Mouse (Mus musculus): Measurements from ENCODE around the gene Nars2. TPM values are rescaled to one million over a fixed set of nuclear protein-coding genes. Genes with fewer than 3 reads are reported as not detected.

The Nars2 gene
- polyA plus RNA-seq, 1 experiment from 2014 or later: 19.2 TPM

GRCm38 (mm10) chr7:96975914-96976313, 24.6 kb downstream of the Nars2 start:
- WGBS: 81% methylated on average over 5 of the region's 5 CpGs
- no peaks in the 10 kb centered on the region for H3K27me3 ChIP-seq
- no peaks in the 10 kb centered on the region for H3K4me1 ChIP-seq
- H3K9ac ChIP-seq: no peak overlapping the region
- no peak overlapping the region for H3K27ac ChIP-seq
- H3K4me3 ChIP-seq: no peak overlapping the region
- 0 out of 2 replicates have a peak, but pooled peaks cover 3% of the 10 kb centered on the region for H3K36me3 ChIP-seq
- no peaks in the 10 kb centered on the region for H3K9me3 ChIP-seq
- no peak for ATAC-seq (ENCODE audit: insufficient number of reproducible peaks, low FRiP score, low TSS enrichment, low read depth)
- H3K4me2 ChIP-seq: no peak overlapping the region

GRCm38 (mm10) chr7:96977209-96977608, 25.9 kb downstream of the Nars2 start:
- no peak for ATAC-seq (ENCODE audit: insufficient number of reproducible peaks, low FRiP score, low TSS enrichment, low read depth)
- WGBS: 87% methylated on average over 1 of the region's 1 CpGs

GRCm38 (mm10) chr7:96981366-96981765, 30.1 kb downstream of the Nars2 start:
- Histone ChIP-seq H3K9ac (no peak overlapping the region), H3K4me2 (no peak overlapping the region), H3K36me3 (no peaks in the 10 kb centered on the region), H3K27me3 (no peaks in the 10 kb centered on the region), H3K9me3 (no peaks in the 10 kb centered on the region), H3K4me3 (no peak overlapping the region), H3K4me1 (peaks cover 10% of the 10 kb centered on the region; the same call in 1 of the 2 replicates), H3K27ac (no peak overlapping the region)
- ATAC-seq (ENCODE audit: insufficient number of reproducible peaks, low FRiP score, low TSS enrichment, low read depth): no peak
- 82% methylated on average over 2 of the region's 2 CpGs for WGBS

More at GRCm38 (mm10) chr7:96977209-96977608, 25.9 kb downstream of the Nars2 start:
- Histone ChIP-seq H3K4me1 (no peaks in the 10 kb centered on the region), H3K27ac (no peak overlapping the region), H3K9ac (no peak overlapping the region), H3K4me3 (no peak overlapping the region), H3K27me3 (no peaks in the 10 kb centered on the region), H3K9me3 (no peaks in the 10 kb centered on the region), H3K36me3 (0 out of 2 replicates have a peak, but pooled peaks cover 3% of the 10 kb centered on the region), H3K4me2 (no peak overlapping the region)

DNA sequence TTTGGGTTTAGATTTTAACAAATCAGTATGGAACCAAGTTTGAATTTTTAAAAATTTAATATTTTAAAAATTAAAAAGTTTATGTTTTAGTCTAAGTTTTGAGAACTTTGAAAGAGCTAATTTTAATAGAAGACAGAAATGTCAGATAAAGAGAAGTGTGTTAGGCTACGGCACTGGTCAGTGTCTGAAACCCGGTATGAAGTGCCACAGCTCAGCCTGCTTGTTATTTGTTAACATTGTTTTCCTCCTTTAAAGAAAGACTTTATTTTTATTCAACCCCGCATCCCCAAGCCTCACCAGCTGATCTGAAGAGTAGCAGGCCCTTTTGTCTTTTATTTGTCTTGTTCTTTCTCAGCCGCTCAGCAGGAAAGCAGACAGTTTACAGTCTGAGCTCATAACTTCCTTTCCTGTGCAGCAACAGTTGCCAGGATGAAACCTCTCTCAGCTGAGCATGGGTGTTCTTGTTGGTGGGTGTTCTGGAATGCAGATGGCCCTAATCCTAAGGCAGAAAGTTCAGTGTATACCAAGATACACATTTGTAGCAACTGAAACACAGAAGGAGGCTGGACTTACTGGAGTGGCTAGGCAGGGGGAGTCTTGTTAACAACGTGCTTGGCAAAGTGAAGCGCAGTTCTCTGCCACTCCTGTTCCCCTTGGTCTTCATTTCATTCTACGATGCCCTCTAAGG, 32.5 kb downstream of the Nars2 start:
- no peak for ATAC-seq (ENCODE audit: insufficient number of reproducible peaks, low FRiP score, low TSS enrichment, low read depth)
- H3K9me3 ChIP-seq: no peaks in the 10 kb centered on the region
- H3K9ac ChIP-seq: no peak overlapping the region
- 33% methylated on average over 7 of the region's 7 CpGs for WGBS
- 0 out of 2 replicates have a peak overlapping the region, but pooled peaks have one; percentile 2 for H3K27ac ChIP-seq
- H3K27me3 ChIP-seq: no peaks in the 10 kb centered on the region
- H3K4me2 ChIP-seq: no peak overlapping the region
- peaks cover 10% of the 10 kb centered on the region; the same call in 1 of the 2 replicates for H3K4me1 ChIP-seq
- H3K36me3 ChIP-seq: no peaks in the 10 kb centered on the region
- no peak overlapping the region for H3K4me3 ChIP-seq

DNA sequence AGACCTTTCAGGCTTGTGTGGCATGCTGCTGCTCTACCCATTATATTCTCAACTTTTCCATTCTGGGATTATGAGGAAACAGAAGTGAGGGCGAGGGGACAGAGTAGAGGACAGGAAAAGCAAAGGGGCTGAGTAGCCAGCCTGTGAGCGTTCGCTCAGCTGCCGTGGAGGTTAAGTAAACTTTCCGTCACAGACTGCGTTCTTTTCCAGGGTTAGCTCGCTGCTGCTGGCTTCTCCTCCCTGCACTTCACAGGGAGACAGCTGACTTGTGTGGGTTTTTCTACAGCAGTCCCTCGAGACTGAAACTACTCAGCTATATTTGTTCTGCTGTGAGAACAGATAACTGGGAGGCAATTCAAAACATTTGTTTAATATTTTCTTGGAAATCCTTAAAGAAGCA, 34.5 kb downstream of the Nars2 start:
- H3K4me2 ChIP-seq: no peak overlapping the region
- H3K4me3 ChIP-seq: no peak overlapping the region
- H3K9me3 ChIP-seq: no peaks in the 10 kb centered on the region
- no peaks in the 10 kb centered on the region for H3K36me3 ChIP-seq
- no peak overlapping the region for H3K27ac ChIP-seq
- H3K9ac ChIP-seq: no peak overlapping the region
- no peak for ATAC-seq (ENCODE audit: insufficient number of reproducible peaks, low FRiP score, low TSS enrichment, low read depth)
- 30% methylated on average over 8 of the region's 8 CpGs for WGBS
- no peaks in the 10 kb centered on the region for H3K27me3 ChIP-seq
- H3K4me1 ChIP-seq: peaks cover 10% of the 10 kb centered on the region; the same call in 1 of the 2 replicates

GRCm38 (mm10) chr7:96986795-96987445, 35.6 kb downstream of the Nars2 start:
- Histone ChIP-seq H3K9me3 (no peaks in the 10 kb centered on the region), H3K4me3 (no peak overlapping the region), H3K4me2 (no peak overlapping the region), H3K27ac (no peak overlapping the region), H3K27me3 (no peaks in the 10 kb centered on the region), H3K36me3 (no peaks in the 10 kb centered on the region), H3K4me1 (peaks cover 10% of the 10 kb centered on the region; the same call in 1 of the 2 replicates), H3K9ac (no peak overlapping the region)
- 51% methylated on average over 9 of the region's 9 CpGs for WGBS
- ATAC-seq (ENCODE audit: insufficient number of reproducible peaks, low FRiP score, low TSS enrichment, low read depth): no peak

GRCm38 (mm10) chr7:96987676-96988075, 36.4 kb downstream of the Nars2 start:
- Histone ChIP-seq H3K4me1 (peaks cover 10% of the 10 kb centered on the region; the same call in 1 of the 2 replicates), H3K27me3 (no peaks in the 10 kb centered on the region), H3K9me3 (no peaks in the 10 kb centered on the region), H3K4me2 (no peak overlapping the region), H3K9ac (no peak overlapping the region), H3K27ac (no peak overlapping the region), H3K4me3 (no peak overlapping the region), H3K36me3 (no peaks in the 10 kb centered on the region)
- no peak for ATAC-seq (ENCODE audit: insufficient number of reproducible peaks, low FRiP score, low TSS enrichment, low read depth)
- 73% methylated on average over 4 of the region's 4 CpGs for WGBS

GRCm38 (mm10) chr7:97012956-97013355, 61.7 kb downstream of the Nars2 start:
- Histone ChIP-seq H3K27me3 (no peaks in the 10 kb centered on the region), H3K36me3 (no peaks in the 10 kb centered on the region), H3K4me1 (no peaks in the 10 kb centered on the region), H3K9me3 (no peaks in the 10 kb centered on the region), H3K4me2 (no peak overlapping the region), H3K9ac (no peak overlapping the region), H3K27ac (no peak overlapping the region), H3K4me3 (no peak overlapping the region)
- 80% methylated on average over 3 of the region's 3 CpGs for WGBS
- ATAC-seq (ENCODE audit: insufficient number of reproducible peaks, low FRiP score, low TSS enrichment, low read depth): no peak

DNA sequence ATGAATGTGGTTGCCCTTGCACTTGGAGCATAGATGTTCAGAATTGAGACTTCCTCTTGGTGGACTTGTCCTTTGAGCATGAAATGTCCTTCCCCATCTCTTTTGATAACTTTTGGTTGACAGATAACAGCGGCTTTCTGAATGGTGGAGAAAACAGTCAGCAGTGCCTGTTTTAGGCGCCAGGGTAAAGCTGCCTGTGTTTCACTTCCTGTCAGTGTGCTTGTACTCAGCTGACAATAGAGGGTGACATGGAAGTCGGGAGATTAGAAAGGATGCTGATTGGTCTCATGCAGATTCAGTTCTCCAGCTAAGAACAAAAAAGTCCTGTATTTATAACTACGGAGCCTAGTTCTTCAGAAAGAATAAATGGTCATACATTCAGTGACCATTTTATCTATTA, 66.7 kb downstream of the Nars2 start:
- no peak overlapping the region for H3K4me3 ChIP-seq
- no peak overlapping the region for H3K4me2 ChIP-seq
- H3K4me1 ChIP-seq: no peaks in the 10 kb centered on the region
- WGBS: 79% methylated on average over 4 of the region's 4 CpGs
- no peak overlapping the region for H3K9ac ChIP-seq
- H3K36me3 ChIP-seq: no peaks in the 10 kb centered on the region
- H3K27ac ChIP-seq: no peak overlapping the region
- no peaks in the 10 kb centered on the region for H3K9me3 ChIP-seq
- no peak for ATAC-seq (ENCODE audit: insufficient number of reproducible peaks, low FRiP score, low TSS enrichment, low read depth)
- H3K27me3 ChIP-seq: no peaks in the 10 kb centered on the region

DNA sequence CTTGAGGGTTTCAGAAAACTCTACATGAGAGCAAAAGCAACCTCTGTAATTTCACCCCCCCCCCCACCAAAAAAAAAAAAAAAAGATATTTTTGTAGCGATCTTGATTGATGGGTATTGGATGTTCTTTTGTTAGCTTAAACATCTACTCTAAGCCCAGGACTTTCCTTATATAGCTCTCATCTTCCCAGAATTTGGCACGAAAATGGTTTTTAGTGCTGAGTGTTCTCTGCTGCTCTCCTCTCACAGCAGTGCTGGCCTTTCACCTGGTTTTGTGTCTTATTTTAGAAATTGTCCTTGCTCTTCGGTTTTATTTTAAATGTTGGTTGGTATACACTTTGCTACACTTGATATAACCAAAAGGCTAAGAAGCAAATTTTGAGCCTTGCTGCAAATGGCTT, 67.1 kb downstream of the Nars2 start:
- Histone ChIP-seq H3K36me3 (no peaks in the 10 kb centered on the region), H3K9ac (no peak overlapping the region), H3K27ac (no peak overlapping the region), H3K27me3 (no peaks in the 10 kb centered on the region), H3K4me1 (no peaks in the 10 kb centered on the region), H3K9me3 (no peaks in the 10 kb centered on the region), H3K4me3 (no peak overlapping the region), H3K4me2 (no peak overlapping the region)
- no peak for ATAC-seq (ENCODE audit: insufficient number of reproducible peaks, low FRiP score, low TSS enrichment, low read depth)
- 81% methylated on average over 3 of the region's 3 CpGs for WGBS

- WGBS: 80% methylated on average over 1 of the region's 1 CpGs
These were observed 68.0 kb downstream of the Nars2 start for GRCm38 (mm10) chr7:97019303-97019702.

GRCm38 (mm10) chr7:97026772-97027358, 75.6 kb downstream of the Nars2 start:
- 92% methylated on average over 5 of the region's 5 CpGs for WGBS
- no peaks in the 10 kb centered on the region for H3K4me1 ChIP-seq
- no peak for ATAC-seq (ENCODE audit: insufficient number of reproducible peaks, low FRiP score, low TSS enrichment, low read depth)

More at GRCm38 (mm10) chr7:97019303-97019702, 68.0 kb downstream of the Nars2 start:
- H3K4me2 ChIP-seq: no peak overlapping the region
- no peak overlapping the region for H3K27ac ChIP-seq
- no peak overlapping the region for H3K4me3 ChIP-seq
- no peaks in the 10 kb centered on the region for H3K36me3 ChIP-seq
- H3K27me3 ChIP-seq: no peaks in the 10 kb centered on the region
- no peak overlapping the region for H3K9ac ChIP-seq
- H3K9me3 ChIP-seq: no peaks in the 10 kb centered on the region
- no peak for ATAC-seq (ENCODE audit: insufficient number of reproducible peaks, low FRiP score, low TSS enrichment, low read depth)
- H3K4me1 ChIP-seq: no peaks in the 10 kb centered on the region

More at GRCm38 (mm10) chr7:97026772-97027358, 75.6 kb downstream of the Nars2 start:
- H3K36me3 ChIP-seq: no peaks in the 10 kb centered on the region
- no peak overlapping the region for H3K4me3 ChIP-seq
- no peak overlapping the region for H3K27ac ChIP-seq
- H3K4me2 ChIP-seq: no peak overlapping the region
- no peak overlapping the region for H3K9ac ChIP-seq
- no peaks in the 10 kb centered on the region for H3K9me3 ChIP-seq
- no peaks in the 10 kb centered on the region for H3K27me3 ChIP-seq

All from limb, embryonic 15.5 days (tissue).